Mouse (Mus musculus): ENCODE measurements at regions not wholly inside any gene's neighbourhood (a gene's known extent, or its start where the extent isn't known, plus 50 kb on each side); places are given as distances from the start of the nearest gene placed in this dataset.
A peak's percentile ranks its signal among the peaks of the same experiment; 100 is the strongest.

- H3K4me1 ChIP-seq (ENCODE audit: control insufficient read depth, insufficient read depth, low read length) = peaks cover 24% of the 10 kb centered on the region
- WGBS = 27% methylated on average over 16 of the region's 16 CpGs
- peak overlapping the region; percentile 40 for H3K27ac ChIP-seq (ENCODE audit: low read length)
- no peaks in the 10 kb centered on the region for H3K27me3 ChIP-seq (replicated peaks; ENCODE audit: control insufficient read depth, insufficient read depth, low read length)
- H3K4me2 ChIP-seq (ENCODE audit: low read depth, low read length) = no peak overlapping the region
- H3K9me3 ChIP-seq (ENCODE audit: control insufficient read depth, low read length) = no peaks in the 10 kb centered on the region
- ATAC-seq = peak; percentile 76
- H3K9ac ChIP-seq (ENCODE audit: low read depth, low read length) = no peak overlapping the region
- H3K36me3 ChIP-seq (ENCODE audit: control insufficient read depth, insufficient read depth, low read length) = no peaks in the 10 kb centered on the region
- no peak overlapping the region for H3K4me3 ChIP-seq (ENCODE audit: low read length)
Measured at GRCm38 (mm10) chr1:64226001-64226918, 104.2 kb upstream of the Klf7 start.

- 60% methylated on average over 19 of the region's 19 CpGs for WGBS
- H3K4me2 ChIP-seq (ENCODE audit: low read depth, low read length) = no peak overlapping the region
- H3K4me3 ChIP-seq (ENCODE audit: low read length) = no peak overlapping the region
- H3K9me3 ChIP-seq (ENCODE audit: control insufficient read depth, low read length) = no peaks in the 10 kb centered on the region
- ATAC-seq = peak; percentile 25; the same call in 1 of the 2 replicates
- 0 out of 2 replicates have a peak overlapping the region, but pooled peaks have one; percentile 4 for H3K27ac ChIP-seq (ENCODE audit: low read length)
- peaks cover 24% of the 10 kb centered on the region for H3K4me1 ChIP-seq (ENCODE audit: control insufficient read depth, insufficient read depth, low read length)
- H3K9ac ChIP-seq (ENCODE audit: low read depth, low read length) = no peak overlapping the region
- H3K27me3 ChIP-seq (replicated peaks; ENCODE audit: control insufficient read depth, insufficient read depth, low read length) = no peaks in the 10 kb centered on the region
- no peaks in the 10 kb centered on the region for H3K36me3 ChIP-seq (ENCODE audit: control insufficient read depth, insufficient read depth, low read length)
Measured at GRCm38 (mm10) chr1:64223779-64224687, 102.0 kb upstream of the Klf7 start.

- ATAC-seq = peak; percentile 57
- 21% methylated on average over 2 of the region's 2 CpGs for WGBS
Measured at GRCm38 (mm10) chr1:64222475-64222874, 100.4 kb upstream of the Klf7 start.

GRCm38 (mm10) chr1:64220486-64220885 lies 98.4 kb upstream of the Klf7 start:
- Histone ChIP-seq H3K4me1 (ENCODE audit: control insufficient read depth, insufficient read depth, low read length) (peaks cover 12% of the 10 kb centered on the region; the same call in 1 of the 2 replicates), H3K27me3 (replicated peaks; ENCODE audit: control insufficient read depth, insufficient read depth, low read length) (no peaks in the 10 kb centered on the region), H3K4me3 (ENCODE audit: low read length) (no peak overlapping the region), H3K4me2 (ENCODE audit: low read depth, low read length) (no peak overlapping the region), H3K36me3 (ENCODE audit: control insufficient read depth, insufficient read depth, low read length) (no peaks in the 10 kb centered on the region), H3K27ac (ENCODE audit: low read length) (no peak overlapping the region), H3K9ac (ENCODE audit: low read depth, low read length) (no peak overlapping the region), H3K9me3 (ENCODE audit: control insufficient read depth, low read length) (no peaks in the 10 kb centered on the region)
- ATAC-seq = no peak
- 82% methylated on average over 1 of the region's 1 CpGs for WGBS

More at GRCm38 (mm10) chr1:64222475-64222874, 100.4 kb upstream of the Klf7 start:
- no peaks in the 10 kb centered on the region for H3K36me3 ChIP-seq (ENCODE audit: control insufficient read depth, insufficient read depth, low read length)
- H3K4me2 ChIP-seq (ENCODE audit: low read depth, low read length) = no peak overlapping the region
- peaks cover 24% of the 10 kb centered on the region for H3K4me1 ChIP-seq (ENCODE audit: control insufficient read depth, insufficient read depth, low read length)
- H3K27me3 ChIP-seq (replicated peaks; ENCODE audit: control insufficient read depth, insufficient read depth, low read length) = no peaks in the 10 kb centered on the region
- peak overlapping the region; percentile 68 for H3K27ac ChIP-seq (ENCODE audit: low read length)
- no peak overlapping the region for H3K9ac ChIP-seq (ENCODE audit: low read depth, low read length)
- H3K4me3 ChIP-seq (ENCODE audit: low read length) = no peak overlapping the region
- no peaks in the 10 kb centered on the region for H3K9me3 ChIP-seq (ENCODE audit: control insufficient read depth, low read length)

- no peak overlapping the region for H3K4me2 ChIP-seq (ENCODE audit: low read depth, low read length)
- 85% methylated on average over 5 of the region's 5 CpGs for WGBS
- H3K9ac ChIP-seq (ENCODE audit: low read depth, low read length) = no peak overlapping the region
- H3K36me3 ChIP-seq (ENCODE audit: control insufficient read depth, insufficient read depth, low read length) = no peaks in the 10 kb centered on the region
- no peaks in the 10 kb centered on the region for H3K9me3 ChIP-seq (ENCODE audit: control insufficient read depth, low read length)
- H3K27me3 ChIP-seq (replicated peaks; ENCODE audit: control insufficient read depth, insufficient read depth, low read length) = no peaks in the 10 kb centered on the region
- no peak for ATAC-seq
- H3K4me3 ChIP-seq (ENCODE audit: low read length) = no peak overlapping the region
- H3K27ac ChIP-seq (ENCODE audit: low read length) = no peak overlapping the region
- H3K4me1 ChIP-seq (ENCODE audit: control insufficient read depth, insufficient read depth, low read length) = peaks cover 12% of the 10 kb centered on the region; the same call in 1 of the 2 replicates
Measured at GRCm38 (mm10) chr1:64220040-64220439, 98.0 kb upstream of the Klf7 start.

GRCm38 (mm10) chr1:64215646-64216045 lies 93.6 kb upstream of the Klf7 start:
- Histone ChIP-seq H3K4me2 (ENCODE audit: low read depth, low read length) (no peak overlapping the region), H3K4me3 (ENCODE audit: low read length) (no peak overlapping the region), H3K36me3 (ENCODE audit: control insufficient read depth, insufficient read depth, low read length) (no peaks in the 10 kb centered on the region), H3K9ac (ENCODE audit: low read depth, low read length) (no peak overlapping the region), H3K27ac (ENCODE audit: low read length) (no peak overlapping the region), H3K27me3 (replicated peaks; ENCODE audit: control insufficient read depth, insufficient read depth, low read length) (no peaks in the 10 kb centered on the region), H3K9me3 (ENCODE audit: control insufficient read depth, low read length) (no peaks in the 10 kb centered on the region), H3K4me1 (ENCODE audit: control insufficient read depth, insufficient read depth, low read length) (no peaks in the 10 kb centered on the region)
- no peak for ATAC-seq
- 75% methylated on average over 4 of the region's 4 CpGs for WGBS

- H3K4me3 ChIP-seq (ENCODE audit: low read length) = no peak overlapping the region
- no peaks in the 10 kb centered on the region for H3K9me3 ChIP-seq (ENCODE audit: control insufficient read depth, low read length)
- no peak overlapping the region for H3K4me2 ChIP-seq (ENCODE audit: low read depth, low read length)
- H3K27ac ChIP-seq (ENCODE audit: low read length) = no peak overlapping the region
- H3K27me3 ChIP-seq (replicated peaks; ENCODE audit: control insufficient read depth, insufficient read depth, low read length) = no peaks in the 10 kb centered on the region
- no peak overlapping the region for H3K9ac ChIP-seq (ENCODE audit: low read depth, low read length)
- H3K36me3 ChIP-seq (ENCODE audit: control insufficient read depth, insufficient read depth, low read length) = no peaks in the 10 kb centered on the region
- no peaks in the 10 kb centered on the region for H3K4me1 ChIP-seq (ENCODE audit: control insufficient read depth, insufficient read depth, low read length)
- ATAC-seq = no peak
- WGBS = 74% methylated on average over 1 of the region's 1 CpGs
Measured at GRCm38 (mm10) chr1:64209131-64209530, 87.0 kb upstream of the Klf7 start.

GRCm38 (mm10) chr1:64200387-64201023 lies 78.4 kb upstream of the Klf7 start:
- ATAC-seq = no peak
- WGBS = 46% methylated on average over 5 of the region's 5 CpGs

GRCm38 (mm10) chr1:64198781-64199180 lies 76.7 kb upstream of the Klf7 start:
- no peaks in the 10 kb centered on the region for H3K4me1 ChIP-seq (ENCODE audit: control insufficient read depth, insufficient read depth, low read length)
- ATAC-seq = no peak
- H3K4me3 ChIP-seq (ENCODE audit: low read length) = no peak overlapping the region
- no peaks in the 10 kb centered on the region for H3K9me3 ChIP-seq (ENCODE audit: control insufficient read depth, low read length)
- H3K27me3 ChIP-seq (replicated peaks; ENCODE audit: control insufficient read depth, insufficient read depth, low read length) = no peaks in the 10 kb centered on the region
- H3K9ac ChIP-seq (ENCODE audit: low read depth, low read length) = no peak overlapping the region
- H3K36me3 ChIP-seq (ENCODE audit: control insufficient read depth, insufficient read depth, low read length) = no peaks in the 10 kb centered on the region
- no peak overlapping the region for H3K27ac ChIP-seq (ENCODE audit: low read length)
- H3K4me2 ChIP-seq (ENCODE audit: low read depth, low read length) = no peak overlapping the region
- 86% methylated on average over 5 of the region's 5 CpGs for WGBS

More at GRCm38 (mm10) chr1:64200387-64201023, 78.4 kb upstream of the Klf7 start:
- no peaks in the 10 kb centered on the region for H3K9me3 ChIP-seq (ENCODE audit: control insufficient read depth, low read length)
- no peaks in the 10 kb centered on the region for H3K4me1 ChIP-seq (ENCODE audit: control insufficient read depth, insufficient read depth, low read length)
- no peak overlapping the region for H3K4me2 ChIP-seq (ENCODE audit: low read depth, low read length)
- H3K36me3 ChIP-seq (ENCODE audit: control insufficient read depth, insufficient read depth, low read length) = no peaks in the 10 kb centered on the region
- no peak overlapping the region for H3K4me3 ChIP-seq (ENCODE audit: low read length)
- H3K27ac ChIP-seq (ENCODE audit: low read length) = no peak overlapping the region
- no peaks in the 10 kb centered on the region for H3K27me3 ChIP-seq (replicated peaks; ENCODE audit: control insufficient read depth, insufficient read depth, low read length)
- no peak overlapping the region for H3K9ac ChIP-seq (ENCODE audit: low read depth, low read length)
